Mouse (Mus musculus) midbrain, embryonic 14.5 days (tissue): ENCODE measurements at regions not wholly inside any gene's neighbourhood (a gene's known extent, or its start where the extent isn't known, plus 50 kb on each side); places are given as distances from the start of the nearest gene placed in this dataset.

Experiments
- ATAC-seq: fragments of 200-750 bp; cut with Nextera tagmentation; 2 replicates; pipeline ENCODE4 v1.8.0; 2017; ENCODE audit warnings: moderate number of reproducible peaks, moderate library complexity; ENCODE audit not compliant: low FRiP score, low TSS enrichment
- DNase-seq: peaks from one replicate; pipeline ENCODE4 v3.0.0-alpha.2; 2015
- H3K27ac ChIP-seq: fragments of 300-500 bp; sonication (generic); replicated peaks from 2 replicates; pipeline ENCODE4 v1.5.1; 2014; ENCODE audit warnings: mild to moderate bottlenecking, low read depth, low read length, moderate library complexity
- H3K27me3 ChIP-seq: fragments of 300-500 bp; sonication (generic); 2 replicates; pipeline ENCODE4 v1.6.1; 2014; ENCODE audit warnings: low read length, control low read depth, mixed read lengths; ENCODE audit not compliant: control insufficient read depth, insufficient read depth
- H3K36me3 ChIP-seq: fragments of 300-500 bp; sonication (generic); 2 replicates; pipeline ENCODE4 v1.6.1; 2014; ENCODE audit warnings: low read length, control low read depth; ENCODE audit not compliant: control insufficient read depth, insufficient read depth
- H3K4me1 ChIP-seq: fragments of 300-500 bp; sonication (generic); 2 replicates; pipeline ENCODE4 v1.6.1; 2014; ENCODE audit warnings: mild to moderate bottlenecking, antibody characterized with exemption, low read length, control low read depth; ENCODE audit not compliant: control insufficient read depth, insufficient read depth
- H3K4me2 ChIP-seq: fragments of 300-500 bp; sonication (generic); 2 replicates; pipeline ENCODE4 v1.6.1; 2014; ENCODE audit warnings: mild to moderate bottlenecking, low read length, moderate library complexity
- H3K4me3 ChIP-seq: fragments of 300-500 bp; sonication (generic); replicated peaks from 2 replicates; pipeline ENCODE4 v1.5.1; 2014; ENCODE audit warnings: low read depth, low read length
- H3K9ac ChIP-seq: fragments of 300-500 bp; sonication (generic); replicated peaks from 2 replicates; pipeline ENCODE4 v1.6.1; 2014; ENCODE audit warnings: mild to moderate bottlenecking, low read length, moderate library complexity
- H3K9me3 ChIP-seq: fragments of 300-500 bp; sonication (generic); 2 replicates; pipeline ENCODE4 v1.6.1; 2016; ENCODE audit warnings: low read length, control low read depth, mixed read lengths; ENCODE audit not compliant: control insufficient read depth
- WGBS: fragments of 180-500 bp; shearing (Covaris S2); extraction: QIAGEN DNeasy Blood & Tissue Kit; methylation state at CpG from one replicate; pipeline ENCODE4 v1.1.7; 2014; 5-methylcytosine and 5-hydroxymethylcytosine counted together

- Histone ChIP-seq H3K4me1 (no peaks in the 10 kb centered on the region), H3K36me3 (no peaks in the 10 kb centered on the region), H3K9me3 (no peaks in the 10 kb centered on the region), H3K27ac (no peak overlapping the region), H3K27me3 (no peaks in the 10 kb centered on the region), H3K4me2 (no peak overlapping the region), H3K4me3 (no peak overlapping the region), H3K9ac (no peak overlapping the region)
- 71% methylated on average over 6 of the region's 6 CpGs for WGBS
- ATAC-seq (no peak), DNase-seq (no peak)
These were observed 201.4 kb upstream of the Luzp2 start for GRCm38 (mm10) chr7:54633930-54634329.

- no peak for DNase-seq
- H3K4me3 ChIP-seq = no peak overlapping the region
- 93% methylated on average over 10 of the region's 10 CpGs for WGBS
- ATAC-seq = no peak
- H3K4me2 ChIP-seq = no peak overlapping the region
- no peaks in the 10 kb centered on the region for H3K27me3 ChIP-seq
- no peaks in the 10 kb centered on the region for H3K36me3 ChIP-seq
- H3K9ac ChIP-seq = no peak overlapping the region
- H3K9me3 ChIP-seq = no peaks in the 10 kb centered on the region
- H3K27ac ChIP-seq = no peak overlapping the region
- no peaks in the 10 kb centered on the region for H3K4me1 ChIP-seq
These were observed 200.8 kb upstream of the Luzp2 start for GRCm38 (mm10) chr7:54634348-54635035.

GRCm38 (mm10) chr7:54645314-54645713, 190.0 kb upstream of the Luzp2 start:
- no peak overlapping the region for H3K4me2 ChIP-seq
- no peaks in the 10 kb centered on the region for H3K9me3 ChIP-seq
- H3K4me3 ChIP-seq = no peak overlapping the region
- H3K9ac ChIP-seq = no peak overlapping the region
- H3K27me3 ChIP-seq = no peaks in the 10 kb centered on the region
- no peak overlapping the region for H3K27ac ChIP-seq
- ATAC-seq = no peak
- no peaks in the 10 kb centered on the region for H3K36me3 ChIP-seq
- WGBS = 91% methylated on average over 2 of the region's 2 CpGs
- no peak for DNase-seq
- H3K4me1 ChIP-seq = 0 out of 2 replicates have a peak, but pooled peaks cover 4% of the 10 kb centered on the region

- peak; percentile 50 for DNase-seq
- 0 out of 2 replicates have a peak, but pooled peaks have one; percentile 60 for ATAC-seq
These were observed 186.3 kb upstream of the Luzp2 start for GRCm38 (mm10) chr7:54649025-54649424.

More at GRCm38 (mm10) chr7:54649025-54649424, 186.3 kb upstream of the Luzp2 start:
- Histone ChIP-seq H3K4me3 (no peak overlapping the region), H3K27me3 (no peaks in the 10 kb centered on the region), H3K9me3 (no peaks in the 10 kb centered on the region), H3K27ac (no peak overlapping the region), H3K36me3 (no peaks in the 10 kb centered on the region), H3K9ac (no peak overlapping the region), H3K4me2 (no peak overlapping the region), H3K4me1 (0 out of 2 replicates have a peak, but pooled peaks cover 4% of the 10 kb centered on the region)
- 64% methylated on average over 1 of the region's 1 CpGs for WGBS
